Mouse (Mus musculus) left cerebral cortex, adult 9 months (tissue): ENCODE data around the gene Jazf1.

Experiments
- DNase-seq, 2 experiments: peaks; one replicate each; pipeline ENCODE4 v3.0.0; 2022; ENCODE audit warnings: low spot score in 2 of 2

Jazf1 gene

DNA sequence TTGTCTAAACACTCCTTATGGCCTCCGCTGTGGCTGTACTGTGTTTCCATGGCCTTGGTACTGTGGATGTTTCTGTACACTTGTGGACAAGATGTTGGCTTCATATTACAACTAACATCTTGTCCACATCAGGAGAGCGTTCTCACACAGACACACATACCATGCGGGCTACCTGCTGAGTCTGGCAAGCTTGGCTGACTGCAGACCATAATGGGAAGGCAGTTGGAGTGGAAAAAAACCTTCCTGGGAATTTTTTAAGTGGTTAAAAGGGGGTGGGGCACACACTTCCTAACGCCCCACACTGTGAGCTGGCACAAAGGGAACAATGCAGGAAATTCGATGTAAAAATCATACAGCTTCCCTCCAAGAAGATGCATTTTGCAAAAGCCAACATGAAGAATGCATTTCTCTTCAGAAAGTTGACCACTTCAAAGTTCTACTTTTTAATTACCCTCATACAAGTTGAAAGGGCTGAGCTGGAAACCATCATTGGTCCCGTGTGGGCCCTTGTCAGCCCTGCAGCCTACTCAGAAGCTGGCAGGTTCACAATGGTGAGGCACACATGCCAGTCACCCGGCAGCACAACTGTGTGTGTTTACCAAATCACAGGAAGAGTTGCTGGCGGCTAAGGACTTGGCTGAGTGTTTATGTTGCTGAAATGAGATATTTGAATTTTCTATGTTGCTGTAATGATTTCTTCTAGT, 215.9 kb downstream of the Jazf1 start:
- no peak for DNase-seq

DNA sequence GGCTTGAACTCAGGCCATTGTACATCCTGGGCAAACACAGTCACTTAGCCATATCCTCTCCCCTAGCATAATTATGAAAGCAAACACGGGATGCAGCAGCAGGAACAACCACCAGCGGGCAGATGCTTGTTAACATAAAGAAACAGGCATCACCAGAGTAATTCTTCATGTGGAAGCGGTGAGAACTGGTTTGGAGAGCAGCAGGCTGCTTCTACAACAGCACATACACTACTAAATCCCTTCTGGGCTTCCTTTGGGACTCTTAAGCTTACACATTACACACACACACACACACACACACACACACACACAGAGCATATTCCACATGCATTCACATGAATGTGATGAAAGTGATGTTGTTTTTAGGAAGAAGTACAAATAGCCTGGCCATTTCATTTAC, 216.5 kb downstream of the Jazf1 start:
- DNase-seq: no peak

DNA sequence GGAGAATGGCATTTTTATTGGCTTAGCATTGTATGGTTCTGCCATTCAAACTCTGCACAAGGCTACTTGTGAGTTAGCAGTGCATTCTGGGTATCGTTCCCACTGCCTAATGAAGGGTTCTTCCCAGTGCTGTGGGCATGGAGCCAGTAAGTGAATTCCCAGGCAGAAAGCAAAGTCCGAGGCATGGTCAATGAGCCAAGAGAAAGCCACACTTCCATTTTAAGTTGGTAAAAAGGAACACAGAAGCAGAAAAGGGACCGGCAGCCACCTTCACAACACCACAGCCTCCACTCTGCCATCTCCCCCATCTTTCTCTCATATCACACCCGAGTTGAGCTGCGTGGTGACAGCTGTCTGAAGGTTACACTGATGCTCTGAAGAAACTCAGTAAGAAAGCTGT, 217.4 kb downstream of the Jazf1 start:
- DNase-seq: peak in 1 of 2 experiments; percentile 34

DNA sequence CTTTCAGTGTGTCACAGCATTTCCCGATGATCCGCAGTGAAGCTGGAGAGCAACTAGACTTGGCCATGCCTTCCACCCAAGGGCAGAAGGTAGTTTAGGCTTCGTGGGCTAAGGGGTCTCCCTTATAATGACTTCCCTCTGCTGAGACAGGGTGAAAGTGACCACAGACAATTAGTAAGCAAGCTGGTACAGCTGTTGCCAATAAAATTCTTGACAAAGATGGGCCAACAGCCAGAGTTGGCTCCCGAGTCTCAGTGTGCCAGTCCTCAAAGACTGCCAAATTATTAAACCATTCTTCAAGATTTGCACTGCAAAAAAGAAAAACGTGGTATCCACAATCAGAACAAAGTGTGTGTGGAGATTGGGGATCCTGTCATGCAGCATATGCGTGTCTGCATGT, 220.2 kb downstream of the Jazf1 start:
- no peak for DNase-seq

DNA sequence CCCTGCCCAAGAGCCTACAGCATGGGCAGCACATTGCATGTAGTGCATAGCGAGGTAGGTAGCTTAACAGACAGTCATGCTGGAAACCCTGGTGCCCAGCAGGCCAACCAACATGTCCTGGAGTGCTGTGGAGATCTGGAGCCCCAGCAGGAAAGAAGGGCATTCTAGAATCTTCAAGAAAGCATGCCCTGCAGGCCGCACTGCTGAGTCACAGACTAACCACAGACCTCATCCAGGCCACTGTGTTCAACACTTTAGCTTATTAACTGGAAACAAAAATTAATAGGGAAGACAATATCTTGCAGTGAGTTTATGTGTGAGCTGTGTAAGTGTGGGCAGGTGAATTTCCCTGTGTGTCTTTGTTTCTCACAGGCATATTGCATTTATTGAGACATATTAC, 222.1 kb downstream of the Jazf1 start:
- no peak for DNase-seq

DNA sequence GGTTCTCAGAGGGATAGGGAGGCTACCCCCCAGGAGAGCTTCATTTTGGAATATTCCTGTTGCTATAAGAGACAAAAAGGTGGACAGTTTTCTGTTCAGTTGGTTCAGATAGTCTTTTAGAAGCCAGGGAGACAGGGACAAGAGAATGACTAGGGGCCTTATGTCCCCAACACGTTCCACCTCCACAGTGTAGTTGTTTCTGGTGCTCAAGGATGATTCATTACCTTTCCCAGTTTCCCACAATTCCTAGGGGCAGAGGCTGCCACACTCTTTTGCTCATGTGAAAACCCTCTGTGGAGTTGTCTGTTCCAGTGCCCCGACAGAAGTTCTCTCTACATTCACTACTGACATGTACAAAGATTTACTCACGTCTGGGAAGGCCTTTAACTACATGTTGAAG, 223.7 kb downstream of the Jazf1 start:
- no peak for DNase-seq

DNA sequence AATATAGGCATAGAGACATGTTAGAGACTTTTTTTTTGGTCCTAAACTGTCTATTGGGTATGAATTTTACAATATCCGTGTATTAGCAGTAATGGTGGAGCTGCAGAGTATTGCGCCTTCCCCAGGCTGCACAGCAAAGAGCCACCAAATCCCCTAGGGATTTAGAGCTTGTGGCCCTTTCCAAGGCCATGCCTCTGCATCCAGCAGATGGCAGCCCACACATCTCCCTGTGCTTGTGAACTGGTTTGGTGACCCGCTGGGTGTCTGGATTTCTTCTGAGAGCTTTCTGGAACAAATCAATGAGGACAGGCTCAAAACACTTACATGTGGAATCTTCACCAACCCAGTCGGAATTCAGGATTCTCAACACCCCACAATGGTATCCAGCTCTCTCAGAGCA, 225.4 kb downstream of the Jazf1 start:
- DNase-seq: no peak

DNA sequence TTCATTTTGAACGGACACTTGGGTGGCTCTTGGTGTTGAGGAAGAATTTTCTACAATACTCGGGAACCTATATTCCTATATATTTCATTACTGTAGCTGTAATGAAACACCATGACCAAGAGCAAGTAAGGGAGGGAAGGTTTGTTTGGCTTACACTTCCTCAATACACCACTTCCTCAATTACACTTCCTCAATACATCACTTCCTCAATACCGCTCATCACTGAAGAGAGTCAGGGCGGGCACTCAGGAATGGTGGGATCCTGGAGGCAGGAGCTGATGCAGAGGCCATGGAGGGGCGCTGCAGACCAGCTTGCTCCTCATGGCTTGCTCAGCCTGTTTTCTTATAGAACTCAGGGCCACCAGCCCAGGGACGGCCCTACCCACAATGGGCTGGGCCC, 225.8 kb downstream of the Jazf1 start:
- no peak for DNase-seq

DNA sequence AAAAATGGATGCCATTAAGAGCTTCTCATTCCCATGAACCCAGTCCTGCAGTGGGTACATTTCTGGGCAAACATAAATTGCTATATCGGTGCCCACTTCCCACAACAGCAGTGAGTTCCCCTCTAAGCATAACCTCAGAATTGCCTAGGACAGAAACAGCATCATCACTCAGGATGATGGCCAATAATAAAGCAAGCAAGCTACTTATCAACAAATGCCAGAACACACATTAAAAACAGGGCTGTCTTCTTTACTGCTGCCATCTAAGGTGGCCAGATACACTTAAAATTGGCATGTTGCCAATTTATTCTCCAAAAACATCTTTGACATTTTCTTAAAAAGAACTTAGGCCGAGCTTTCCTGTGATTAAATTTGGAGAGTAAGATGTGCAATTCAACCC, 226.8 kb downstream of the Jazf1 start:
- DNase-seq: no peak

DNA sequence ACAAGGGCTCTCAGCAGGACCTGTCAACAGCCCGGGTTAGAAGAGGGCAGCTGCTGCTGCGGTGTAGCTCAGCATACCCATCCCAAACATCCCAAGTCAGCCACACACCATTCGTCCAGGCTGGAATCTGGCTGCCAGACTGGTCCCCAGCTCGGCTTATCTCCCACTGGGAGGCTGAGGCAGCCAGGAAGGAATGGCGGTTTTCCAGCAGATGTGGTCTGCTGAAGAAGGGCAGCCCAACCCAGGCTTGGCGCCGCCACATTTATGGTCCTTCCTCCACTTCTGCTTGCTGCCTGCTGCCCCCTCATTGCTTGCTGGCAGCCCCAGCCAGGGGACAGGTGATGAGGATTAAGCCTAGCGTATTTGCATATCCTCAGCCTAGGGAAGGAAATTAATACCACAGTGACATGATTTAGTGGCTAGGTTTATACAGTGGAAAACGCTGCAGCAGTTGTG, 227.8 kb downstream of the Jazf1 start:
- no peak for DNase-seq

DNA sequence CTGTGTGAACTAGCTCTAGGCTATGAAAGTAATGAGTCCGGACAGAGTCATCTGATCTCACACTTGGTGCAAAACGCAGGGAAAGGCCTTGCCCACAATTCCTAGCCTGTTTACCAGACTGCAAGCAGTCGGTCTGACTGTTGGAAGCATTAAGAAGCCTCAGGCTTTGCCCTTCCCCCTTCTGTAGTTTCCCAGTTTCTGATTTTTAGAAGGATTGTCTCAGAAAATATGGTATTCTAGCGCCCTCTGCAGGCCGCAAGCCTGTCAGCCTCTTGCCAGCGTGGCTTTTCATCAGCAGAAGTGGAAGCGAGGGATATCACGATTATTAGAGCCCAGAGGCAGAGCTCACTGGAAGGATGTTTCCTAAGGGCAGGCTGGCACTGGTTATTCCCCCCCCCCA, 229.7 kb downstream of the Jazf1 start:
- peak in 1 of 2 experiments; percentile 87 for DNase-seq

DNA sequence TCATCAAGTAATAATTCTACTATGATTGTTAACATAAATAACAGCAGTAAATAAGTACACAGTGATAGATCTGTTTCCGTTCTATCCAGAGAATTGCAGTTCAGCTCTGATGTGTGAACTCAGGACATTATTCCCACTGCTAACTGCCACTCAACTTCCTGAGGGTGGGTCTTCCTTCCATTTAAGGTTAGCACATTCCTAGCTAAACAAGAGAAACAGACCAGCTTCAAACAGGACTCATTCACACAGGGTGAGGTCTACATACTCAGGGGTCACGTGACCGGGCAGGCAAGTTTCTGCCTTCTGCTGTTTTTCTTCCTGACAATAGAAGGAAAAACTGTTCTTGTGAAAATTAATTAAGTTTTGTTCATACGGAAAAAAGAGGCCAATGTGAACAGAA, 230.6 kb downstream of the Jazf1 start:
- DNase-seq: no peak

DNA sequence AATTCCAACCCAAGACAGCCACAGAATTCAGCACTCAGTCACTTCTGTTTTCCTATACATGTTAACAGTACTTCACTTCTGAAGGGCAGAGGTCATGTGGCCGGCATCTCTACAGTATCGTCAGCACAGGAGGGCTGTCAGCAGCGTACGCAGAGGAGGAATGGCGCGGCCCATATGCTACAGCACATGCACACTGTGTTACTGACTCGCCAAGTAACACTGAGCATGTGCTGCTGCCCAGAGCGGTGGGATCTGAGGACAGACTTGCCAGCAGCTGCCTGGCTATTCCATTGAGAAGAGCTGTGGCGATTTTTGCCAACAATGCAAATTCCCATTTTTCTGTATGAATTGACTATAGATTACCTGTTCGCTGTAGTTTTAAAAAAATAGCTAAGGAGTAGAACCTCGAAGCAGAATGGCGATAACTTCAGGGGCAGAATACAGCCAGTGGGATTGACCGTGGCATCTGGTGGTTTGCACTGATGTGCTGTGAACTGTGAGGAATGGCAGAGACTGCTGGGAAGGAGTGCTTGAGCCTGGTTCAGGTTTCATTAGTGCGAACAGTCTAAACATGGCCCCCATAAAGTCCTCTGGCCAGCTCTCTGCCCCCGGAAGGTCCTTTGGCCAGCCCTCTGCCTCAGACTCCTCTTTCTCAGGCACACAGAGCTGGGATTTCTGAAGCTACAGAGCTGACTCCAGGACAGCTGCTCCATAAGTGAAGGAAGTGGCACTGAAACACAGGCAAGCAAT, 232.1 kb downstream of the Jazf1 start:
- DNase-seq: no peak

DNA sequence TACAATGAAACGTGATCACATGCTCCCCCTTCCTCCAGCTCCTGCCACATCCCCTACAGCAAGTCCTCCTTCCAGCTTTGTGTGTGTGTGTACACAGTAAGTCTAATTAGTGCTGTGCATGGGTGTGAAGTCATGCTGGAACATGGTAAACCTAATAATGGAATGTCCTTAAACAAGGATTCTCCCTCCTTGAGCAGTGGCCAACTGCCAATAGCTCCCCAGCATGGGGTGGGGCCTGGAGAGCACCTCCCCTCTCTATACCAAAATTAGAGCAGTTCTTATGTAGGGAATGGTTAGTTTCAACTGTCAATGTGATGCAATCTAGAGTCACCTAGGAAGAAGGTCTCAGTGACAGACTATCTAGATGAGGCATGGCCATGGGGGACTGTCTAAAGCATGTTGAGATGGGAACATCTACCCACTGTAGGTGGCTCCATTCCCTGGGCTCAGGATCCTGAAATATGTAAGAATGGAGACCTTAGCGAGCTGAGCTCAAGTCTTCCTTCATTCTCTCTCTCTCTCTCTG, 240.6 kb downstream of the Jazf1 start:
- DNase-seq: no peak

DNA sequence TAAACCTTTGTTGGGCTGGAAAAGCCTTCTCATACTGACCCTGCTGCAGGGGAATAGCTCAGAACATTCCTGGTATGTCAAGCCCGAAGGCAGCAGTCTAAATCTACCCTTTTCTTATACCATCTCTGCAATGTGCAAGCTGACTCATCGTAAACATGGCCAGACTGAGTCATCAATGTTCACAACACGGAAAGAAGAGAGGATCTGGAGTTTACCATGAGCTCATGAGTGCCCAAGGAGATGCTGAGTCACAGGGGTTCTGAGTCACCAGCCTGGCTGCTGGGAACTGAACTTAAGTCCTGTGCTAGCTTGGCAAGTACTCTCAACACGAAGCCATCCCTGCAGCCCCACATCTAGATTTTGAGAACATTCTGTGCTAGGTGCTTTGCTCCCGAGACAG, 242.9 kb downstream of the Jazf1 start:
- peak; percentile 79 to 87 for DNase-seq

DNA sequence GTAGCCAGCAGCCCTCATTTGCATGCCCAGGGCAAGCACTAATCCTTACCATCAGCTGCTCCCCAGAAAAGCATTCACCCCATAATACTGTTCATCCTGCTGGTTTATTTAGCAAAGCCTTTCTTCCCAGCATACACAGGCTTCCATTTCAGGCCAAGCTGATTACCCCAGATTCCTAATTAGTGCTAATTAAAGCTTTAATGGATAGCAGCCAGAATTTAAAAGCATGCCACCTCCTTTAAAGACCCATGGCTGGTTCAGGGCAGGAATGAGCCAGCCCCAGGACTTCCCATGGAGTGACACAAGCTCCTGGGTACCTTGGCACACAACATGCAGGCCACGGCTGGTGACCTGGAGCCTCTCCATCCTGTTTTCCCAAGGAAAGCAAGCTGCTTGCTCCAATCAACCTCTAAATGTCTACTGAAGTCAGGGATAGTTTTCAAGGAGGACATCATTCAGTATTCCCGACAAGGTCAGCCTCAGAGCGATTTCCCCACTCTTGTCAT, 243.4 kb downstream of the Jazf1 start:
- peak; percentile 48 to 51 for DNase-seq

DNA sequence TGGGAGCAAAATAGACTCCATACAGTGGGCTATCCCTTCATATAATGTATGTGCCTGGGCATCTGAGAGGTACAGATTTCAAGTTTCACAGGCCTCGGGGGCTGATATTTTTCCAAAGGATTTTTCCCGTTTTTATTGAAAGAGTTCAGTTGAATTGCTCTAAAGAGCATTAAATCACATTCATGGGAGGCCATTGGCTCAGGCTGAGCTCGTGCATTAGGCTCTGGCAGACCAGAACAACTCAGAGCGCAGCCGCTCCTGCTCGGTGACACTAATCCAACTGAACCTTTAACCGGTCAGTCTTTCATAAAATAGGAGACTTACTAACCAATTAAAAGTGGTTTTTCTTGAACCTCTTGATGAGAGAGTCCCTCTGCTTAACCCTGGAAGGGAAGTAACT, 245.4 kb downstream of the Jazf1 start:
- DNase-seq: no peak

DNA sequence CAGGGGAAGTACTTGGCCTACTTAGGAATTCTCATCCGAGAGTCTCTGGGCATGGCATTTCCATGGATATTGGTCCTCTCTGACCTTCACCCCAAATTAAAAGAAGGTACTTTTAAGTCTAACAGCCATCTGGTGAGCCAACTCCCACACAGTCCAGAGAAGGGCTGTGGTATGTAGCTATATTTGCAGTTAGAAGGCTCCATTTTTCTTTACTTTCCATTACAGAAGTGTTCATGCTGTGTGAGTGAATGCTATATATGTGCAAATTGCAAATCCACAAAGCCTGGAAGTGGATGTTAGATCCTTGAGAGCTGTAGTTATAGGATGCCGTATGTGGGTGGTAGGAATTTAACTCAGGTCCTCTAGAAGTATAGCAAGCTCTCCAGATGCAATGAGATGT, 245.8 kb downstream of the Jazf1 start:
- no peak for DNase-seq

DNA sequence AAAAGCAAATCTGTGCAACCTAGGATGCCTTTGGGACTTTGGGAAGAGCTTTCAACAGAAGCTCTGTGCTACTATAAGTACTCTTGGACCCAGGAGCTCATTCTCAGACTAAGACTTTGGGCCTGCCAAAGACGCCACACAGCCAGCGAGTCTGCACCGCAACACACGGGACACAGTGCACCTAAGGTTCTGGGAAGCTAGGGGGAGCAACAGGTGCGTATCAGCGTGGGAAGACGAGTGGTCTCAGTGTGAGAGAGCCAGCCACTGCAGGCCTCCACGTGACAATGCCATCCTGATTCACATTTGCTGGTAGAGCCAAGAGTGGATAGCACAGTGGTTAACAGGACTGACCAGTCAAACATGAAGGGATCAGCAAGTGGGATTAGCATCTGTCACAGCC, 249.1 kb downstream of the Jazf1 start:
- DNase-seq: no peak

DNA sequence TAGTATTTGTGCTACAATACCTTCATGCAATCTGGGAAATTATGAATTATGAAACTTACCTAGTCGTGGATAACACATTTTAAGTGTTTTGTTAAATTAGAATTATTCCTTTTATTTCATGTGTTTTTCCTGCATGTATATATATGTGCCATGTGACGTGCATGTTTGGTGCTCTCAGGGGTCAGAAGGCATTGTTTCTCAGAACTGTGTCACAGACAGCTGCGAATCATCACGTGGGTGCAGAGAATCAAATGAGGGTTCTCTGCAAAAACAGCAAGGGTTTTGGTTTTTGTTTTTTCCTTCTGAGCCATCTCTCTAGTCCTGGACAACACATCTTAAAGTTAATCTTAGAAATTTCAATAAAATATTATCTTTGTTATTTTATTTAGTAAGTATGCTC, 250.4 kb downstream of the Jazf1 start:
- no peak for DNase-seq

DNA sequence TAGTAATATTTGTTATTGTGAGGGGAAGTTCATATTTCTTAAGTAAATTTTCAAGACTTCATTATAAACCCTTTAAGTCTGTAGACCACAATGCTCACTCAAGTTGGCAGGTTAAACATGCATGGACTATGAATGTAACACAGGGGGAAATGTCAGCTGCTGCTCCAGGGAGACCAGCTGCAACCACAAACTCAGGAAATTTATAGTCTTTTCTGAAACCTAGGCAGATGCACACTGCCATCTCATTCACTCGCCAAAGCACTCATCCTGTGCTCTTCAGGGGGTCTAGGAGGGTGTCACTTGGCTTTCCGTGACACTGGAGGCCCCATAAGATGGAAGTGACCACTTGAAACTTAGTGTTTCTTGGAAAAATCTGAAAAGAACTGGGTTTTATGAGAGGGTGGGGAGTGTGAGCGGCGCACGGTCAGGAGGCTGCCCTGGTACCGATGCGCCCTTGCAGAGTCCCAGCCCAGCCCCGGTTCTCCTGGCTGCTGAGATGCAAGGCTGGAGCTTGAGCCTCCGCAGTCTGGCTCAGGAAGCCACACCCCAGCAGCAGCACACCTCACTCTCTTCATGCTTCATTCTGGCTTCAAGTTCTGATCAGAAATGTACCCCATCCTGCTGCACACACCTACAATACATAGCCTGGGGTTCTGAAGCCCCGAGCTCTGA, 251.1 kb downstream of the Jazf1 start:
- no peak for DNase-seq

DNA sequence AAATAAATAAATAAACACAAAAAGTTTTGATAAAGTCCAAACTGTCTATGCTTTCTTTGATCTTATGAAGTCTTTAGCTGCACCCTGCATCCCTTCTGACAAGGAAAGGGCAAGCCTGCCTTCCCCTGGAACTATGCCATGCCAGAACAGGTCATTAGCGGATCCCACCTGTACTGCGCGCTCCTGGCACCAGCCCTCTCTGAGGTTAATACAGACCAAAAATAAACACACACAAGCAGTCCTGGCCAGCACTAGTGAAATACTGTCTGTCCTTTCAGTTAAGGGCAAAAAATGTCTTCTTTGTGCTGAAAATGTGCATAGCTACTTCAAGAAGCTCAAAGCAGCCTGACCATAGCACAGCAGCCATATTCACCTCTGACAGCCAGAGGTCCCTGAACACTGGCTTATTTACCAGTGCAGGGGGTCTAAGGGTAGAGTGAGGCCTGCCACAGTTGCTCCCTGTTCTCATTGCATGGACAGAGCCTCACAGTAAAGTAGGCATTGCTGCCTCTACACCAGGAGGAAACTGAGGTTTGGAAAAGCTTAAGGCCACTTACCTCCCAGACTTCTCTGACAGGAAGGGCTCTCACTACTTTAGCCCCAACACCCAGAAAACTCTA, 263.1 kb downstream of the Jazf1 start:
- DNase-seq: no peak
